11 mouse cellular contexts compared by ENCODE assay signal in genomic region chr11:117323976-117324574, GRCm38 (mm10).
DNase-seq lines count a peak whose midpoint lies in the region; ATAC-seq and TF ChIP-seq lines count a peak whose summit lies in the region.
"Had no signal": no experiment of that assay in that cellular context is flagged by ENCODE, and none has a peak within 500 bp of the region (broad histone marks: within the 10 kb centered on the region; RNA-seq: fewer than 3 reads in every experiment).

No protein-coding gene starts in this region.

- H3K27ac ChIP-seq in gastrocnemius, adult 2 months, result 0 out of 2 replicates have a peak overlapping the region, but pooled peaks have one; percentile 24
- peak overlapping the region; percentile 39; the same call in 1 of the 2 replicates for H3K27ac ChIP-seq in liver, embryonic 13.5 days
- H3K27ac ChIP-seq: midbrain, embryonic 13.5 days had no signal

- no peak for TF ChIP-seq CTCF in gastrocnemius, adult 2 months (IDR thresholded peaks at IDR 0.05)
- TF ChIP-seq CTCF in brain, embryonic 14.5 days (IDR thresholded peaks at IDR 0.05; ENCODE audit: borderline replicate concordance, extremely low read depth, insufficient read depth, insufficient read length), result no peak

- intact Hi-C loops in gastrocnemius, adult 2 months (cut with DNase I), result no loop called here

- H3K4me1 ChIP-seq in liver, embryonic 13.5 days (replicated peaks), result peaks cover 94% of the 10 kb centered on the region

- H3K4me2 ChIP-seq in liver, embryonic 13.5 days, result no peak overlapping the region
- H3K4me2 ChIP-seq: midbrain, embryonic 13.5 days had no signal

- no peaks in the 10 kb centered on the region for H3K9me3 ChIP-seq in liver, embryonic 13.5 days (replicated peaks)
- H3K9me3 ChIP-seq: midbrain, embryonic 13.5 days had no signal

- no peaks in the 10 kb centered on the region for H3K36me3 ChIP-seq in liver, embryonic 13.5 days
- H3K36me3 ChIP-seq: midbrain, embryonic 13.5 days had no signal

- DNase-seq in gastrocnemius, adult 2 months, result no peak
- no peak for DNase-seq in gastrocnemius, postnatal 25 days
- DNase-seq in lung, postnatal 10 days, result peak; percentile 48
- DNase-seq in lung, postnatal 14 days, result no peak
- DNase-seq in brain, embryonic 14.5 days (ENCODE audit: low read depth), result peak; percentile 77
- no peak for DNase-seq in liver, embryonic 13.5 days
- no peak for DNase-seq in adrenal gland, postnatal 36 days
- no peak for DNase-seq in adrenal gland, postnatal 25 days
- DNase-seq: adrenal gland, postnatal 14 days; layer of hippocampus, adult 9-11 months had no signal

- WGBS in liver, embryonic 13.5 days (ENCODE audit: insufficient replicate concordance), result 61% methylated on average over 12 of the region's 12 CpGs

- TF ChIP-seq POLR2A in brain, embryonic 14.5 days (IDR thresholded peaks at IDR 0.05; ENCODE audit: borderline replicate concordance, extremely low read depth, insufficient read depth, insufficient read length, poor library complexity, severe bottlenecking), result no peak

- no peak overlapping the region for H3K4me3 ChIP-seq in gastrocnemius, adult 2 months
- no peak overlapping the region for H3K4me3 ChIP-seq in liver, embryonic 13.5 days (replicated peaks)
- H3K4me3 ChIP-seq: midbrain, embryonic 13.5 days had no signal

- no peak overlapping the region for H3K9ac ChIP-seq in liver, embryonic 13.5 days
- H3K9ac ChIP-seq: midbrain, embryonic 13.5 days had no signal

- no peak for ATAC-seq in liver, embryonic 13.5 days (ENCODE audit: low read depth)
- ATAC-seq: midbrain, embryonic 13.5 days had no signal

- no peaks in the 10 kb centered on the region for H3K27me3 ChIP-seq in liver, embryonic 13.5 days
- H3K27me3 ChIP-seq: midbrain, embryonic 13.5 days had no signal

Comparison
In these comparisons a context has a peak if more than half of its experiments do, and no peak if none do; other contexts are left out.
1. DNase-seq: peak in lung, postnatal 10 days (single experiment) and brain, embryonic 14.5 days (single experiment); none in gastrocnemius, adult 2 months (single experiment), gastrocnemius, postnatal 25 days (single experiment), lung, postnatal 14 days (single experiment), liver, embryonic 13.5 days (single experiment), adrenal gland, postnatal 36 days (0 of 2) and adrenal gland, postnatal 25 days (single experiment).